Mouse (Mus musculus) hindbrain, postnatal 0 days (tissue): ENCODE results near the gene 4930412O13Rik. TPM values are rescaled to one million over a fixed set of nuclear protein-coding genes. Genes with fewer than 3 reads are reported as not detected.

Experiments
- ATAC-seq: fragments of 200-750 bp; cut with Nextera tagmentation; 2 replicates; pipeline ENCODE4 v1.8.0; 2017; ENCODE audit warnings: mild to moderate bottlenecking, moderate TSS enrichment, moderate library complexity
- DNase-seq: peaks from one replicate; pipeline ENCODE4 v3.0.0-alpha.2; 2015; ENCODE audit warnings: low spot score
- H3K27ac ChIP-seq: fragments of 300-500 bp; sonication (generic); 2 replicates; pipeline ENCODE4 v1.5.1; 2014; ENCODE audit warnings: mild to moderate bottlenecking
- H3K27me3 ChIP-seq: fragments of 300-500 bp; sonication (generic); 2 replicates; pipeline ENCODE4 v1.6.1; 2014; ENCODE audit warnings: low read length, mixed read lengths; ENCODE audit not compliant: insufficient read depth
- H3K36me3 ChIP-seq: fragments of 300-500 bp; sonication (generic); 2 replicates; pipeline ENCODE4 v1.6.1; 2014; ENCODE audit warnings: low read length, mixed read lengths; ENCODE audit not compliant: insufficient read depth
- H3K4me1 ChIP-seq: fragments of 300-500 bp; sonication (generic); 2 replicates; pipeline ENCODE4 v1.6.1; 2014; ENCODE audit warnings: antibody characterized with exemption, low read length, mixed read lengths; ENCODE audit not compliant: insufficient read depth
- H3K4me2 ChIP-seq: fragments of 300-500 bp; sonication (generic); 2 replicates; pipeline ENCODE4 v1.6.1; 2014; ENCODE audit warnings: low read depth, mild to moderate bottlenecking, low read length, moderate library complexity, mixed read lengths
- H3K4me3 ChIP-seq: fragments of 300-500 bp; sonication (generic); 2 replicates; pipeline ENCODE4 v1.5.1; 2014; ENCODE audit warnings: low read length
- H3K9ac ChIP-seq: fragments of 300-500 bp; sonication (generic); replicated peaks from 2 replicates; pipeline ENCODE4 v1.6.1; 2014; ENCODE audit warnings: mild to moderate bottlenecking, low read length, moderate library complexity, mixed read lengths
- H3K9me3 ChIP-seq: fragments of 300-500 bp; sonication (generic); 2 replicates; pipeline ENCODE4 v1.6.1; 2016; ENCODE audit warnings: low read length, mixed read lengths
- CTCF ChIP-seq: IDR thresholded peaks from 2 replicates; pipeline ENCODE4 v1.5.1; 2016; ENCODE audit warnings: antibody characterized with exemption, control low read depth, low read depth
- WGBS: fragments of 180-500 bp; shearing (Covaris S2); extraction: QIAGEN DNeasy Blood & Tissue Kit; methylation state at CpG from one replicate; pipeline ENCODE4 v1.1.7; 2014; 5-methylcytosine and 5-hydroxymethylcytosine counted together
- polyA plus RNA-seq: library from polyadenylated mRNA; unstranded; fragments of >200 nt; fragmentation: Nextera tagmentation; extraction: Ambion mirVana; gene quantifications from 2 replicates; pipeline ENCODE4 v1.2.1, GENCODE M21; 2015
- total RNA-seq: library from RNA; depleted of rRNA; stranded (reverse); fragments of >200 nt; gene quantifications from 2 replicates; pipeline ENCODE4 v1.2.3, GENCODE M21; 2014

The 4930412O13Rik gene
- total and polyA plus RNA-seq, 2 experiments from 2014 or later, result 0.75 TPM; not detected in 1

DNA sequence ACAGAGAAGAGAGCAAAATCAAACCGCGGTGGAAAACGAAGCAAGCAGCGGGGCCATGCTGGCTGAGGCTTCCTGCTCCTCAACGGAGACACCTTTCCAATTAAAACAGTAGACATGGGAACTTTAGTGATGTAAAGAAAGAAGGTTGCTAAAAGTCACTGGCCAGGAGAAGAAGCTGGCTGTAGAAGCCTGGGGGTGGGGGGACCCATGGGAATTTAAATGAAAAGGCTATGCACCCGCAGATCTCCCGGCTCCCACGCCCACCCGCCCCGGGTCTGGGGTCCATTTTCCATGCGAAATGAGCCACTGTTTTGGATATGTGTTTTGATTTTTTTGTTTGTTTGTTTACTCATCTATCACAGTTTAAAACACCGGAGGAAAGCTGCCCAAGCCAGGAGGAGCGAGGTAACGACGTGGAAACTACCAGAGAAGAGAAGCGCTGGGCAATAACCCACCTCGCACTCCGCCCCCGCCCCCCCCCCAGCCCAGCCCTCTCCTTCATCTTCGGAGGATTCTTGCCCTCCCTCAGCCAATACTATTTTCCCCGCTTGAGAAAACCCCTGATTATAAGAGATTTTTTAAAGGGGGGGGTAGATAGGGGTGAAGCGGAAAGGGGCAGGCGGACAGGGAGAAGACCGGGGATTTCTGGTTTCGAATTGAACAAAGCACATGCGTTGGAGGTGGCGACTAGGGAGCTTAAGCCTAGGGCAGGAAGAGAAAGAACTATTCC is 2.9 kb downstream of the 4930412O13Rik start:
- Histone ChIP-seq H3K27me3 (peaks cover 56% of the 10 kb centered on the region), H3K4me2 (peak overlapping the region; percentile 65), H3K27ac (no peak overlapping the region), H3K9ac (no peak overlapping the region), H3K4me3 (0 out of 2 replicates have a peak overlapping the region, but pooled peaks have one; percentile 6), H3K36me3 (no peaks in the 10 kb centered on the region), H3K4me1 (no peaks in the 10 kb centered on the region), H3K9me3 (no peaks in the 10 kb centered on the region)
- no peak for TF ChIP-seq CTCF
- DNase-seq, result no peak
- 1% methylated on average over 27 of the region's 27 CpGs for WGBS
- no peak for ATAC-seq

DNA sequence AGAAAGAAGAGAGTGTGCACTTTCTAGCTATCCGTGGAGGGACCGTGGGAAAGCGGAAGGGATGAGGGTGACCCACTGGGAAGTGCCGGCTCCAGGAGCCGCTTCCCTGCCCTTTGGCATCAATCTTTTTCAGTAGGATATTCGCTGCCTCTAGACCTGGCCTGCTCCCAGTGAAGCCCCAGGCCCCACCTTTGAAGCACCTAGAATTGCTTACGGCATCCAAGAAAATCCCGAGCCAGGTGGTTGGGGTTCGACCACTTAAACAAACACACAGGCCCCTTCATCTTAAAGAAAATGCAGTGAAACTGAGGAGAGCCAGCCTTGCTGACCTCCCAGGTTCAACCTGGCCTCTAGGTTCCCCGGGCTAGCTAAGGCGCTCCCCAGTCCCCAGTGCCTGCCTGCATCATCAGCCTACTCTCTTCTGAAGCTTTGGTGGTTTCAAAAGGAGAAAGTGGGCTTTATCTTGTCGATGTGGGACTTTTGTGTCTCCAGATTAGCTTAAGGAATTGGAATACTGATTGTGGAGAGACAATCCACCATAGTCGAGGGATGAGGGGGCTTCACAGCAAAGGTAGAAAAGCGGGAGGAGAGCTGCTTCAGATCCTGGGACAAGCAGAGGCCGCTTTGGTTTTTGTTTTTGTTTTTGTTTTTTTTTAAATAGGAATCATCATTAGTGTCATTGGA is 3.6 kb downstream of the 4930412O13Rik start:
- peaks cover 59% of the 10 kb centered on the region for H3K27me3 ChIP-seq

GRCm38 (mm10) chr2:9885217-9885770 is 4.2 kb downstream of the 4930412O13Rik start:
- Histone ChIP-seq H3K9ac (no peak overlapping the region), H3K4me2 (no peak overlapping the region; the same call in 1 of the 2 replicates), H3K36me3 (no peaks in the 10 kb centered on the region), H3K27ac (no peak overlapping the region), H3K4me3 (peak overlapping the region; percentile 11; the same call in 1 of the 2 replicates), H3K4me1 (no peaks in the 10 kb centered on the region), H3K27me3 (peaks cover 61% of the 10 kb centered on the region), H3K9me3 (no peaks in the 10 kb centered on the region)
- no peak for DNase-seq
- TF ChIP-seq CTCF, result no peak
- no peak for ATAC-seq
- 3% methylated on average over 14 of the region's 14 CpGs for WGBS

More for the DNA sequence above, 3.6 kb downstream of the 4930412O13Rik start:
- 3% methylated on average over 15 of the region's 15 CpGs for whole genome bisulfite sequencing
- H3K4me1 ChIP-seq, result no peaks in the 10 kb centered on the region
- no peak for DNase-seq
- H3K4me3 ChIP-seq, result peak overlapping the region; percentile 11; the same call in 1 of the 2 replicates
- no peak overlapping the region for H3K9ac ChIP-seq
- no peak for TF ChIP-seq CTCF
- no peak for ATAC-seq
- H3K9me3 ChIP-seq, result no peaks in the 10 kb centered on the region
- peak overlapping the region; percentile 65 for H3K4me2 ChIP-seq
- H3K36me3 ChIP-seq, result no peaks in the 10 kb centered on the region
- no peak overlapping the region for H3K27ac ChIP-seq

DNA sequence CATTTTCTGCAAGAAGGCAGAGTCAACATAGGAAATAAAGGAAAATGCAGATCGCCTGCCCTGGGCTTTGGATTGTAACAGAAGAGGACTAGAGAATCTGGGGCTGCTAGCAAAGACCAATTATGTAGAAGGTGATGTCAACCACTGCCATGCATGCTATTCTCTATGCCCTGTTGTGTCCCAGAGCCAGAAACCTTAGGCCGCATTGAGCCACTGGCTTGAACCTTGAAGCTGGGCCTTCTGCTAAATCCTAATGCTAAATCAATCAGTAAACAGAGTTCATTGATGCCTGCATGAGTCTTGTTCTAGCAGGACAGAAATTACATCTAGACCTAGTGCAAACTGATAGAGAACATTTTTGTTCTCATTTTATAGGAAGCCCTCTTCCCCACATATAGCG is 5.0 kb downstream of the 4930412O13Rik start:
- no peak for ATAC-seq
- H3K4me3 ChIP-seq, result no peak overlapping the region
- no peak for TF ChIP-seq CTCF
- whole genome bisulfite sequencing, result 14% methylated on average over 3 of the region's 3 CpGs
- H3K27me3 ChIP-seq, result peaks cover 65% of the 10 kb centered on the region
- DNase-seq, result no peak
- no peak overlapping the region for H3K9ac ChIP-seq
- H3K9me3 ChIP-seq, result no peaks in the 10 kb centered on the region
- peak overlapping the region; percentile 13 for H3K4me2 ChIP-seq
- H3K36me3 ChIP-seq, result no peaks in the 10 kb centered on the region
- no peak overlapping the region for H3K27ac ChIP-seq
- H3K4me1 ChIP-seq, result no peaks in the 10 kb centered on the region

- H3K4me1 ChIP-seq, result no peaks in the 10 kb centered on the region
- no peak for ATAC-seq
- TF ChIP-seq CTCF, result no peak
- 0 out of 2 replicates have a peak overlapping the region, but pooled peaks have one; percentile 5 for H3K4me2 ChIP-seq
- H3K27me3 ChIP-seq, result peaks cover 69% of the 10 kb centered on the region
- no peak overlapping the region for H3K9ac ChIP-seq
- H3K36me3 ChIP-seq, result no peaks in the 10 kb centered on the region
- H3K27ac ChIP-seq, result no peak overlapping the region
- no peaks in the 10 kb centered on the region for H3K9me3 ChIP-seq
- no peak for DNase-seq
- peak overlapping the region; percentile 11 for H3K4me3 ChIP-seq
- WGBS, result 5% methylated on average over 7 of the region's 7 CpGs
These were observed 6.0 kb downstream of the 4930412O13Rik start for GRCm38 (mm10) chr2:9886921-9887610.

GRCm38 (mm10) chr2:9887636-9888035 is 6.6 kb downstream of the 4930412O13Rik start:
- Histone ChIP-seq H3K27me3 (peaks cover 69% of the 10 kb centered on the region), H3K9ac (no peak overlapping the region), H3K4me3 (peak overlapping the region; percentile 11; the same call in 1 of the 2 replicates), H3K9me3 (no peaks in the 10 kb centered on the region), H3K36me3 (no peaks in the 10 kb centered on the region), H3K4me2 (0 out of 2 replicates have a peak overlapping the region, but pooled peaks have one; percentile 5), H3K27ac (no peak overlapping the region), H3K4me1 (no peaks in the 10 kb centered on the region)
- no peak for TF ChIP-seq CTCF
- no peak for DNase-seq
- WGBS, result 3% methylated on average over 7 of the region's 7 CpGs
- ATAC-seq, result no peak
